Mouse (Mus musculus): ENCODE measurements around the gene Atp5h.

Gene Atp5h

GRCm38 (mm10) chr11:115437571-115438122 is 17.9 kb upstream of the Atp5h start:
- DNase-seq (ENCODE audit: low read depth): no peak

- no peak for DNase-seq (ENCODE audit: low read depth)
Measured at GRCm38 (mm10) chr11:115435596-115436337, 16.0 kb upstream of the Atp5h start.

GRCm38 (mm10) chr11:115433342-115433741 is 13.6 kb upstream of the Atp5h start:
- DNase-seq (ENCODE audit: low read depth): no peak

- DNase-seq (ENCODE audit: low read depth): no peak
Measured at GRCm38 (mm10) chr11:115432814-115433213, 13.1 kb upstream of the Atp5h start.

- DNase-seq (ENCODE audit: low read depth): no peak
Measured at GRCm38 (mm10) chr11:115430561-115430960, 10.8 kb upstream of the Atp5h start.

- DNase-seq (ENCODE audit: low read depth): no peak
Measured at GRCm38 (mm10) chr11:115429307-115429706, 9.5 kb upstream of the Atp5h start.

GRCm38 (mm10) chr11:115427482-115428331 is 7.9 kb upstream of the Atp5h start:
- no peak for DNase-seq (ENCODE audit: low read depth)

- no peak for DNase-seq (ENCODE audit: low read depth)
Measured at GRCm38 (mm10) chr11:115425671-115426070, 5.9 kb upstream of the Atp5h start.

GRCm38 (mm10) chr11:115424666-115425065 is 4.9 kb upstream of the Atp5h start:
- DNase-seq (ENCODE audit: low read depth): no peak

- DNase-seq (ENCODE audit: low read depth): no peak
Measured at GRCm38 (mm10) chr11:115423091-115423490, 3.3 kb upstream of the Atp5h start.

GRCm38 (mm10) chr11:115421972-115422371 is 2.2 kb upstream of the Atp5h start:
- DNase-seq (ENCODE audit: low read depth): no peak

GRCm38 (mm10) chr11:115421328-115421727 is 1.6 kb upstream of the Atp5h start:
- no peak for DNase-seq (ENCODE audit: low read depth)

GRCm38 (mm10) chr11:115420336-115421190 is 801 bp upstream of the Atp5h start:
- DNase-seq (ENCODE audit: low read depth): no peak

GRCm38 (mm10) chr11:115409556-115409955 is 10.2 kb downstream of the Atp5h start:
- no peak for DNase-seq (ENCODE audit: low read depth)

- no peak for DNase-seq (ENCODE audit: low read depth)
Measured at GRCm38 (mm10) chr11:115408266-115408920, 11.4 kb downstream of the Atp5h start.

GRCm38 (mm10) chr11:115406858-115407401 is 12.8 kb downstream of the Atp5h start:
- DNase-seq (ENCODE audit: low read depth): no peak

- DNase-seq (ENCODE audit: low read depth): no peak
Measured at GRCm38 (mm10) chr11:115405723-115406122, 14.0 kb downstream of the Atp5h start.

GRCm38 (mm10) chr11:115403338-115404124 is 16.2 kb downstream of the Atp5h start, which contains the start of gene Mrpl58:
Gene Mrpl58 (plus strand): TSS chr11:115403752.
- no peak for DNase-seq (ENCODE audit: low read depth)

- DNase-seq (ENCODE audit: low read depth): no peak
Measured at GRCm38 (mm10) chr11:115400630-115401391, 19.0 kb downstream of the Atp5h start.
